Mouse (Mus musculus) hindbrain, postnatal 0 days (tissue): Measurements from ENCODE around the gene Gabpb2. TPM values are rescaled to one million over a fixed set of nuclear protein-coding genes. Genes with fewer than 3 reads are reported as not detected.
"Not testable (repeated sequence)": the region's sequence is repeated elsewhere in the genome, so short reads cannot be mapped to it uniquely, and the experiment has no call there.

Experiments
- ATAC-seq: fragments of 200-750 bp; cut with Nextera tagmentation; 2 replicates; pipeline ENCODE4 v1.8.0; 2017; ENCODE audit warnings: mild to moderate bottlenecking, moderate TSS enrichment, moderate library complexity
- DNase-seq: peaks from one replicate; pipeline ENCODE4 v3.0.0-alpha.2; 2015; ENCODE audit warnings: low spot score
- H3K27ac ChIP-seq: fragments of 300-500 bp; sonication (generic); 2 replicates; pipeline ENCODE4 v1.5.1; 2014; ENCODE audit warnings: mild to moderate bottlenecking
- H3K27me3 ChIP-seq: fragments of 300-500 bp; sonication (generic); 2 replicates; pipeline ENCODE4 v1.6.1; 2014; ENCODE audit warnings: low read length, mixed read lengths; ENCODE audit not compliant: insufficient read depth
- H3K36me3 ChIP-seq: fragments of 300-500 bp; sonication (generic); 2 replicates; pipeline ENCODE4 v1.6.1; 2014; ENCODE audit warnings: low read length, mixed read lengths; ENCODE audit not compliant: insufficient read depth
- H3K4me1 ChIP-seq: fragments of 300-500 bp; sonication (generic); 2 replicates; pipeline ENCODE4 v1.6.1; 2014; ENCODE audit warnings: antibody characterized with exemption, low read length, mixed read lengths; ENCODE audit not compliant: insufficient read depth
- H3K4me2 ChIP-seq: fragments of 300-500 bp; sonication (generic); 2 replicates; pipeline ENCODE4 v1.6.1; 2014; ENCODE audit warnings: low read depth, mild to moderate bottlenecking, low read length, moderate library complexity, mixed read lengths
- H3K4me3 ChIP-seq: fragments of 300-500 bp; sonication (generic); 2 replicates; pipeline ENCODE4 v1.5.1; 2014; ENCODE audit warnings: low read length
- H3K9ac ChIP-seq: fragments of 300-500 bp; sonication (generic); replicated peaks from 2 replicates; pipeline ENCODE4 v1.6.1; 2014; ENCODE audit warnings: mild to moderate bottlenecking, low read length, moderate library complexity, mixed read lengths
- H3K9me3 ChIP-seq: fragments of 300-500 bp; sonication (generic); 2 replicates; pipeline ENCODE4 v1.6.1; 2016; ENCODE audit warnings: low read length, mixed read lengths
- CTCF ChIP-seq: IDR thresholded peaks from 2 replicates; pipeline ENCODE4 v1.5.1; 2016; ENCODE audit warnings: antibody characterized with exemption, control low read depth, low read depth
- WGBS: fragments of 180-500 bp; shearing (Covaris S2); extraction: QIAGEN DNeasy Blood & Tissue Kit; methylation state at CpG from one replicate; pipeline ENCODE4 v1.1.7; 2014; 5-methylcytosine and 5-hydroxymethylcytosine counted together
- polyA plus RNA-seq: library from polyadenylated mRNA; unstranded; fragments of >200 nt; fragmentation: Nextera tagmentation; extraction: Ambion mirVana; gene quantifications from 2 replicates; pipeline ENCODE4 v1.2.1, GENCODE M21; 2015
- total RNA-seq: library from RNA; depleted of rRNA; stranded (reverse); fragments of >200 nt; gene quantifications from 2 replicates; pipeline ENCODE4 v1.2.3, GENCODE M21; 2014

The Gabpb2 gene
- total and polyA plus RNA-seq, 2 experiments from 2014 or later = 2.9 to 8.6 TPM

DNA sequence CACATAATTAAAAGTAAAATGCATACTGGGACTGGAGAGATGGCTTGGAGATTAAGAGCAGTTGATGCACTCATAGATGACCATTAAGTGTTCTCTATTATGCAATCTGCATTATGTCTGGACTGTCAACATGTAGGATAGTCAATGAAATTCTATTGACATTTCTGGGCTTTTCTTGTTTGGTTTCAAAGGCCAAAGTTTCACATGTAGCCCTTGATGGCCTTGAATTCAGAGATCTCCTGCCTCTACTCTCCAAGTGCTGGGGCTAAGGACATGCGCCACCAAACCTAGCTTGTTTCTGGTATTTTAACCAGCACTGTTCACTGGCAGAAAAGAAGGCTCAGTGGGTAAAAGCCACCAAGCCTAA, 4.1 kb downstream of the Gabpb2 start:
- TF ChIP-seq CTCF = no peak
- no peaks in the 10 kb centered on the region for H3K27me3 ChIP-seq
- H3K4me1 ChIP-seq = peaks cover 5% of the 10 kb centered on the region; the same call in 1 of the 2 replicates
- H3K27ac ChIP-seq = no peak overlapping the region
- WGBS = 100% methylated on average over 1 of the region's 1 CpGs
- H3K4me3 ChIP-seq = no peak overlapping the region
- H3K36me3 ChIP-seq = peaks cover 7% of the 10 kb centered on the region
- no peak overlapping the region for H3K4me2 ChIP-seq
- DNase-seq (no peak), ATAC-seq (no peak)
- no peaks in the 10 kb centered on the region for H3K9me3 ChIP-seq
- no peak overlapping the region for H3K9ac ChIP-seq

DNA sequence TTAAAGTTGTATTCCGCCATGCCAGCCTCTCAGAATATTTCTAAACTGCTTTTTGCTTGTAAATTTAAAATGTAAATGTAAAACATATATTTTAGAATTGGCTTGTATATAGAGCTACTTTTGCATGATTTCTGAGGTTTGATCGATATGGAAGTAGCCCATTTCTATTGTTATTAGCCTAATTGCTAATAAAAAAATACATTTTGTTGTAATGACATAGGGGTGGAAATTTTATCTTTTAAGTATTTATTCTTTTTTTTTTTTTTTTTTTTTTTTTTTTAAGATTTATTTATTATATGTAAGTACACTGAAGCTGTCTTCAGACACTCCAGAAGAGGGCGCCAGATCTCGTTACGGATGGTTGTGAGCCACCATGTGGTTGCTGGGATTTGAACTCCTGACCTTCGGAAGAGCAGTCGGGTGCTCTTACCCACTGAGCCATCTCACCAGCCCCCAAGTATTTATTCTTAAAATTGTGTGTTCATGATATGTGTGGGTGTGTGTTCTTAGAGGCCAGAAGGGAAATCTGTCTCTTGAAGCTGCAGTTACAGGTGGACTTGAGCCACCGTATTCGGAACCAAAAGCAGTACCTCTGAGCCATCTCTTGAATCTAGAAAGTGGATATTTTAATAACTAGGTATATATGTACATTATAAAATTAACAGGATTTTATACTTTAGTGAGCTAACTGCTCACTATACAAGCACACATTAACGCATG, 4.7 kb downstream of the Gabpb2 start:
- not testable (repeated sequence) for H3K4me3 ChIP-seq, H3K4me2 ChIP-seq, H3K9me3 ChIP-seq, H3K27ac ChIP-seq, DNase-seq, ATAC-seq, H3K27me3 ChIP-seq, H3K4me1 ChIP-seq, H3K9ac ChIP-seq, H3K36me3 ChIP-seq
- 85% methylated on average over 9 of the region's 10 CpGs for WGBS

DNA sequence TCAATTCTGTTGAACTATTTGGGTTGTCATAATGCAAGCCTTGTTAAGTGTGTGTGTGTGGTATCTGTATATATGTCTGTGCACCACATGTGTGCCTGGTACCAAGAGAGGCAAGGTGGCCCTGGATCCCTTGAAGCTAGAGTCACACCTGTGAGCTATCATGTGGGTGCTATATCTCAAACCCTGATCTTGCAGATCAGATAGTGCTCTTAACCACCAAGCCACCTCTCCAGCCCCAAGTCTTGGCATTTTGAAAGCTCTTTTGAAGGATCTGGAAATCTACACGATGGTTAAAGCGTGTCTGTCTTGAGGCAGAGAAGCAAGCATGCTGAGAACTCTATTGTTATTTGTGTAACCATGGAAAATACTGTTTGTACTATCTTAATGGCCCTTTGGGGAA, 7.1 kb downstream of the Gabpb2 start:
- H3K9me3 ChIP-seq = no peaks in the 10 kb centered on the region
- no peak overlapping the region for H3K27ac ChIP-seq
- H3K27me3 ChIP-seq = no peaks in the 10 kb centered on the region
- 32% methylated on average over 2 of the region's 2 CpGs for WGBS
- DNase-seq (no peak), ATAC-seq (no peak)
- H3K4me3 ChIP-seq = no peak overlapping the region
- H3K4me1 ChIP-seq = no peaks in the 10 kb centered on the region
- H3K36me3 ChIP-seq = peaks cover 7% of the 10 kb centered on the region
- no peak overlapping the region for H3K4me2 ChIP-seq
- no peak for TF ChIP-seq CTCF
- H3K9ac ChIP-seq = no peak overlapping the region

DNA sequence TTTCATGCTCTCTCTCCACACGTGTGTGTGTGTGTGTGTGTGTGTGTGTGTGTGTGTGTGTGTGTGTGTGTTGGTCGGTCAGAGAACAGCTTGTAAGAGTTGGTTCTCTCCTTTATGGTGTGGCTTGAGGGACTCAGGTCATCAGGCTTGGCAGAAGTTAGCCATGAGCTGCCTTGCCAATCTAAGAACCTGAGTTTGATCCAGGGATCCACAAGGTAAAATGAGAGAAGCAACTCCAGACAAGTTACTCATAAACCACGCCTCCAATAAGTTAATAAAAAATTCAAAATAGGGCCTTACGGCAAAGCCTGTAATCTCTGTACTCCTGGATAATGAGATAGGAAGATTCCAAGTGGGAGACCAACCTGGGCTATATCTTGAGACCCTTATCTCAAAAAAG, 9.4 kb downstream of the Gabpb2 start:
- no peak for TF ChIP-seq CTCF
- Histone ChIP-seq H3K27ac (no peak overlapping the region), H3K27me3 (no peaks in the 10 kb centered on the region), H3K36me3 (peaks cover 10% of the 10 kb centered on the region; the same call in 1 of the 2 replicates), H3K9ac (no peak overlapping the region), H3K4me1 (no peaks in the 10 kb centered on the region), H3K9me3 (no peaks in the 10 kb centered on the region), H3K4me2 (no peak overlapping the region), H3K4me3 (no peak overlapping the region)
- DNase-seq (no peak), ATAC-seq (no peak)
- WGBS = 92% methylated on average over 4 of the region's 4 CpGs

DNA sequence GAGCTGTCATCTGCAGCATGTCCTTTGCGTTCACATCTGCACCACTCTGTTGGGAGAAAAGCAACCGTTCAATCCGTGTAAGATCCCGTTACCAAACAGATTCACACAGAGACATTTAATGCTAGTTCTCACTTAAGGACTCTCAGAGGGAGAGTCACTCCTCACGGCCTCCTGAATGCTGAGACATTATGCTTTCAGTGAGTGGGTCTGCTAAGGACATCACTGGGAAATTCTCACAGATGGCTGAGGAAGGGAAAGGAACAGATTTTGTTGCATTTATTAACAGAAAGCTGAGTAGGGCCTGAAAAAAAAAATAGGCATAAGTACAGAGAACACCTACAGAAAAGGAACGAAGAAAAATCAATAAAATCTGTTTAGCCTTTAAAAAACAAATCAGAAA, 13.8 kb downstream of the Gabpb2 start:
- WGBS = 93% methylated on average over 6 of the region's 6 CpGs
- Histone ChIP-seq H3K9me3 (no peaks in the 10 kb centered on the region), H3K36me3 (peaks cover 29% of the 10 kb centered on the region), H3K4me1 (no peaks in the 10 kb centered on the region), H3K9ac (no peak overlapping the region), H3K27me3 (no peaks in the 10 kb centered on the region), H3K4me3 (no peak overlapping the region), H3K4me2 (no peak overlapping the region), H3K27ac (no peak overlapping the region)
- no peak for DNase-seq
- ATAC-seq = no peak
- no peak for TF ChIP-seq CTCF

DNA sequence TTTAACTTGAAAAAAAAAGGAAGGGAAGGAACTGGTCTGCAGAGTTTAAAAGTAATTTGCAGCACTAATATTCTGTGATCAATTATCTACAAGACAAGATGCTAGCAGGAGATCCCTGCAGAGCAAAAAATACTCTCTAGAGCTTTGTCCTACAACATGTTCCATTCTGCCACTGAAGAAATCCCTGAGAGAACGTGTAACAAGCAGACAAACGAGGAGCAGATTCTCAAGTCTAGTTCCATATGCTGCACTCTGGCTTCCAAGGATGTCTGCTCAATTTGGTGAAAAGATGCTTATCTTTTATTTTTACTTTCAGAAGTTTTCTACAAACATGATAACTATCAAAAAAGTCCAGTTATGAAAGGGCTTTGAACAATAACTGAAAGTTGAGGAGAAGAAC, 17.2 kb downstream of the Gabpb2 start:
- Histone ChIP-seq H3K4me1 (no peaks in the 10 kb centered on the region), H3K4me3 (no peak overlapping the region), H3K27ac (no peak overlapping the region), H3K4me2 (no peak overlapping the region), H3K27me3 (no peaks in the 10 kb centered on the region), H3K36me3 (peaks cover 38% of the 10 kb centered on the region), H3K9ac (no peak overlapping the region), H3K9me3 (no peaks in the 10 kb centered on the region)
- DNase-seq (no peak), ATAC-seq (no peak)
- no peak for TF ChIP-seq CTCF
- 66% methylated on average over 2 of the region's 2 CpGs for WGBS

DNA sequence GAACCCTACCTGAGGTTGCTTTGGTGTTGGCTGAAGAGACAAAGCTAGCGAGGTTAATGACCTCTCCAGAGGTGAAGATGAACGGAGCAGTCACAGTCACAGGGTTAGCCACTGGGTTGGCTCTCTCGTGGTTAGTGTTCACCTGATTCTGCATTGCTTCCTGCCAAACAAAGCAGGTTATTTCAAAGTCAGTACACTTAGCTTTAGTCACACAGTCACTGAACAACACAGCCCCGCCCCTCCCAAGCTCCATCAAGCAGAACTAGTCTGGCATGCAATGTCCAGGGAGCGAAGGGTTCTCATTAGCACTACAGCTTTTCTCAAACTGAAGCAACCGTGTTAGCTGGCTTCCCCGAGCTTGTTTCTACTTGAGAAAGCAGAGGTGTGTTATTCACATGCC, 17.6 kb downstream of the Gabpb2 start:
- 77% methylated on average over 7 of the region's 7 CpGs for WGBS
- H3K36me3 ChIP-seq = peaks cover 42% of the 10 kb centered on the region

More for the DNA sequence above, 17.6 kb downstream of the Gabpb2 start:
- Histone ChIP-seq H3K9me3 (no peaks in the 10 kb centered on the region), H3K4me3 (no peak overlapping the region), H3K4me1 (no peaks in the 10 kb centered on the region), H3K27me3 (no peaks in the 10 kb centered on the region), H3K9ac (no peak overlapping the region), H3K27ac (no peak overlapping the region), H3K4me2 (no peak overlapping the region)
- no peak for DNase-seq
- no peak for ATAC-seq
- TF ChIP-seq CTCF = no peak
